ENCODE assay signal across 24 mouse cellular contexts in genomic region chr9:94678021-94678655, GRCm38 (mm10). TPM values are rescaled to one million over a fixed set of nuclear protein-coding genes. Genes with fewer than 3 reads are reported as not detected.
DNase-seq lines count a peak whose midpoint lies in the region; ATAC-seq and TF ChIP-seq lines count a peak whose summit lies in the region.
"Had no signal": no experiment of that assay in that cellular context is flagged by ENCODE, and none has a peak within 500 bp of the region (broad histone marks: within the 10 kb centered on the region; RNA-seq: fewer than 3 reads in every experiment).

No protein-coding gene starts in this region.

- no peak overlapping the region for H3ac ChIP-seq in myocyte (ENCODE audit: control insufficient read depth, insufficient read length)

- no peaks in the 10 kb centered on the region for H3K36me3 ChIP-seq in MEL (ENCODE audit: control insufficient read depth in 1 of 2, insufficient read depth in 2 of 2, low read length in 2 of 2)
- peaks cover 7% of the 10 kb centered on the region for H3K36me3 ChIP-seq in myocyte (ENCODE audit: control insufficient read depth, insufficient read depth)
- no peaks in the 10 kb centered on the region for H3K36me3 ChIP-seq in hindbrain, embryonic 13.5 days
- H3K36me3 ChIP-seq in hindbrain, embryonic 14.5 days (replicated peaks; ENCODE audit: control insufficient read depth, insufficient read depth), result no peaks in the 10 kb centered on the region
- H3K36me3 ChIP-seq: heart, embryonic 15.5 days; hindbrain, embryonic 10.5 days had no signal

- H3K4me3 ChIP-seq in MEL (ENCODE audit: control insufficient read depth in 1 of 2, insufficient read depth in 1 of 2, low read depth in 2 of 2, low read length in 2 of 2) (no peak overlapping the region), myocyte (no peak overlapping the region)
- H3K4me3 ChIP-seq in hindbrain, embryonic 13.5 days, result no peak overlapping the region
- H3K4me3 ChIP-seq in hindbrain, embryonic 14.5 days (replicated peaks; ENCODE audit: low read length), result no peak overlapping the region
- H3K4me3 ChIP-seq: forebrain, embryonic 13.5 days; heart, adult 2 months; heart, embryonic 15.5 days; hindbrain, embryonic 10.5 days had no signal

- DNase-seq in frontal cortex, postnatal 25 days (ENCODE audit: low spot score in 2 of 2), result no peak
- DNase-seq in MEL (ENCODE audit: low read depth, low spot score), result no peak
- no peak for DNase-seq in cerebellum, adult 18-20 months
- no peak for DNase-seq in hindbrain, embryonic 14.5 days (ENCODE audit: low spot score)
- DNase-seq: adrenal gland, adult 2 months; adrenal gland, postnatal 25 days; cerebellum, adult 11 months; cerebellum, adult 9-10 months; cerebellum, postnatal 25 days; gastrocnemius, postnatal 10 days; heart, adult 2 months; heart, postnatal 14 days; kidney, adult 8-10 months had no signal

- no peak for TF ChIP-seq RAD21 in MEL (IDR thresholded peaks at IDR 0.05; ENCODE audit: low read depth, low read length)

- H3K4me2 ChIP-seq in myocyte (ENCODE audit: low read depth), result peak overlapping the region; percentile 37
- no peak overlapping the region for H3K4me2 ChIP-seq in hindbrain, embryonic 13.5 days
- no peak overlapping the region for H3K4me2 ChIP-seq in hindbrain, embryonic 14.5 days (replicated peaks)
- H3K4me2 ChIP-seq: forebrain, embryonic 13.5 days; heart, embryonic 11.5 days; heart, embryonic 15.5 days had no signal

- TF ChIP-seq EP300 in MEL (IDR thresholded peaks at IDR 0.05; ENCODE audit: low read depth in 1 of 2, low read length in 2 of 2), result no peak

- 80% methylated on average over 3 of the region's 3 CpGs for WGBS in hindbrain, embryonic 13.5 days
- 77% methylated on average over 3 of the region's 3 CpGs for WGBS in hindbrain, embryonic 14.5 days

- H3K9ac ChIP-seq in MEL (ENCODE audit: control insufficient read depth, low read depth, low read length, poor library complexity, severe bottlenecking), result no peak overlapping the region
- no peak overlapping the region for H3K9ac ChIP-seq in hindbrain, embryonic 13.5 days
- H3K9ac ChIP-seq in hindbrain, embryonic 14.5 days, result no peak overlapping the region
- H3K9ac ChIP-seq: forebrain, embryonic 13.5 days; heart, embryonic 15.5 days had no signal

- TF ChIP-seq CTCF in MEL (IDR thresholded peaks at IDR 0.05 in 2 of 3, conservative IDR thresholded peaks at IDR 0.05 in 1 of 3; ENCODE audit: control insufficient read depth in 1 of 3, insufficient read depth in 1 of 3, low read depth in 2 of 3, low read length in 3 of 3, poor library complexity in 1 of 3, severe bottlenecking in 1 of 3), result no peak

- H3K9me3 ChIP-seq in MEL (replicated peaks; ENCODE audit: insufficient read depth, low read length), result no peaks in the 10 kb centered on the region
- no peaks in the 10 kb centered on the region for H3K9me3 ChIP-seq in hindbrain, embryonic 13.5 days
- no peaks in the 10 kb centered on the region for H3K9me3 ChIP-seq in hindbrain, embryonic 14.5 days (ENCODE audit: control insufficient read depth, low read length)
- H3K9me3 ChIP-seq: forebrain, embryonic 13.5 days; heart, embryonic 15.5 days; hindbrain, embryonic 10.5 days had no signal

- no peaks in the 10 kb centered on the region for H3K79me2 ChIP-seq in MEL (ENCODE audit: control insufficient read depth, insufficient read depth, low read length, poor library complexity)
- peaks cover 45% of the 10 kb centered on the region for H3K79me2 ChIP-seq in myocyte (ENCODE audit: control insufficient read depth, insufficient read depth)

- H3K27me3 ChIP-seq in MEL (ENCODE audit: control insufficient read depth in 1 of 2, insufficient read depth in 2 of 2, low read length in 2 of 2) (no peaks in the 10 kb centered on the region), myocyte (ENCODE audit: control insufficient read depth, insufficient read depth, insufficient read length) (no peaks in the 10 kb centered on the region)
- no peaks in the 10 kb centered on the region for H3K27me3 ChIP-seq in hindbrain, embryonic 13.5 days
- no peaks in the 10 kb centered on the region for H3K27me3 ChIP-seq in hindbrain, embryonic 14.5 days (ENCODE audit: control insufficient read depth, insufficient read depth, low read length)
- H3K27me3 ChIP-seq: forebrain, embryonic 13.5 days; heart, embryonic 15.5 days; Patski had no signal

- TF ChIP-seq POLR2A in MEL (IDR thresholded peaks at IDR 0.05; ENCODE audit: control insufficient read depth in 1 of 2, insufficient read depth in 1 of 2, low read depth in 1 of 2, low read length in 2 of 2, poor library complexity in 1 of 2) (no peak), myocyte (IDR thresholded peaks at IDR 0.05; ENCODE audit: insufficient read length, low read depth) (no peak)

- H3K4me1 ChIP-seq in MEL (ENCODE audit: control insufficient read depth in 1 of 2, insufficient read depth in 2 of 2, low read length in 2 of 2), result no peaks in the 10 kb centered on the region
- H3K4me1 ChIP-seq in hindbrain, embryonic 13.5 days (replicated peaks), result no peaks in the 10 kb centered on the region
- H3K4me1 ChIP-seq in hindbrain, embryonic 14.5 days (replicated peaks; ENCODE audit: control insufficient read depth, insufficient read depth, low read length), result no peaks in the 10 kb centered on the region
- H3K4me1 ChIP-seq: forebrain, embryonic 13.5 days; heart, embryonic 15.5 days had no signal

- H3K27ac ChIP-seq in MEL (ENCODE audit: control insufficient read depth, low read depth, low read length), result no peak overlapping the region
- H3K27ac ChIP-seq in hindbrain, embryonic 13.5 days, result no peak overlapping the region
- no peak overlapping the region for H3K27ac ChIP-seq in hindbrain, embryonic 14.5 days
- H3K27ac ChIP-seq: forebrain, embryonic 13.5 days; heart, adult 2 months; heart, embryonic 15.5 days; hindbrain, embryonic 10.5 days; hindbrain, postnatal 0 days had no signal

- ATAC-seq in frontal cortex, adult (ENCODE audit: low TSS enrichment), result peak; percentile 58
- ATAC-seq in granulocyte monocyte progenitor cell, adult 5-6 weeks (replicated peaks; ENCODE audit: poor library complexity, severe bottlenecking), result 0 out of 2 replicates have a peak, but pooled peaks have one; percentile 22
- ATAC-seq in hindbrain, embryonic 13.5 days (ENCODE audit: low FRiP score), result no peak
- no peak for ATAC-seq in hindbrain, embryonic 14.5 days (ENCODE audit: low FRiP score)
- ATAC-seq: forebrain, embryonic 13.5 days; hindbrain, postnatal 0 days; intestine, embryonic 16.5 days; Patski had no signal

TF ChIP-seq in MEL, 35 proteins besides CTCF, POLR2A, EP300 and RAD21:
- TF ChIP-seq MYB (IDR thresholded peaks at IDR 0.05; ENCODE audit: low read depth, low read length), result no peak
- TF ChIP-seq GATA1 (IDR thresholded peaks at IDR 0.05; ENCODE audit: low read depth, low read length), result 0 out of 2 replicates have a peak, but pooled peaks have one; percentile 17
TF ChIP-seq in MEL: peak in this region for 1.

TF ChIP-seq in myocyte, 11 proteins besides CTCF, POLR2A, EP300 and RAD21:
- no peak for TF ChIP-seq E2F4 (IDR thresholded peaks at IDR 0.05; ENCODE audit: insufficient read depth)
- no peak for TF ChIP-seq TCF3 (IDR thresholded peaks at IDR 0.05; ENCODE audit: insufficient read length, low read depth)
- TF ChIP-seq CEBPB (IDR thresholded peaks at IDR 0.05; ENCODE audit: insufficient read depth, poor library complexity, severe bottlenecking), result no peak
- no peak for TF ChIP-seq POLR2AphosphoS2 (IDR thresholded peaks at IDR 0.05; ENCODE audit: insufficient read length, low read depth)

RNA-seq across cellular contexts. Expression of gene Slc9a9, which starts 8.4 kb away (rescaled TPM):
- total RNA-seq in MEL (2012; rRNA removed), result 0.46 and 1.4 TPM in 2 replicates
- polyA plus RNA-seq in MEL (2012; ENCODE audit: insufficient read depth in 1 of 2, insufficient read length in 2 of 2, low read depth in 1 of 2, low replicate concordance in 2 of 2, missing spikeins in 1 of 2), result under 1 TPM in 1 of 2 experiments, not detected in 1; 0.71 TPM
- 10.5 and 13.8 TPM in 2 replicates for total RNA-seq in granulocyte monocyte progenitor cell, adult 5-6 weeks (2014; fragmentation: Nextera tagmentation)
- 7.6 and 11.1 TPM in 2 replicates for total RNA-seq in granulocyte monocyte progenitor cell, adult 5-6 weeks (2017)
- polyA plus RNA-seq in myocyte (2012; fragmentation: generic; extraction: Trizol), result 21.5 TPM
- polyA plus RNA-seq in hindbrain, embryonic 13.5 days (2015; fragmentation: Nextera tagmentation; extraction: Ambion mirVana), result 5.6 and 6.0 TPM in 2 replicates
- polyA plus RNA-seq in hindbrain, embryonic 14.5 days (2014; fragmentation: Nextera tagmentation; extraction: Ambion mirVana), result 6.3 and 6.4 TPM in 2 replicates

Comparison
In these comparisons a context has a peak if more than half of its experiments do, and no peak if none do; other contexts are left out.
1. ATAC-seq: peak in frontal cortex, adult (single experiment) and granulocyte monocyte progenitor cell, adult 5-6 weeks (single experiment); none in hindbrain, embryonic 13.5 days (single experiment) and hindbrain, embryonic 14.5 days (single experiment).